Mouse (Mus musculus) heart, embryonic 15.5 days (tissue): ENCODE measurements at regions not wholly inside any gene's neighbourhood (a gene's known extent, or its start where the extent isn't known, plus 50 kb on each side); places are given as distances from the start of the nearest gene placed in this dataset.

Experiments used
- ATAC-seq: fragments of 200-750 bp; cut with Nextera tagmentation; replicated peaks from 2 replicates; pipeline ENCODE4 v1.8.0; 2017; ENCODE audit warnings: low read depth, moderate TSS enrichment; ENCODE audit not compliant: insufficient number of reproducible peaks, insufficient read depth, low FRiP score
- H3K27ac ChIP-seq: fragments of 300-500 bp; sonication (generic); 2 replicates; pipeline ENCODE4 v1.5.1; 2015; ENCODE audit warnings: mild to moderate bottlenecking, inconsistent platforms
- H3K27me3 ChIP-seq: fragments of 300-500 bp; sonication (generic); 2 replicates; pipeline ENCODE4 v1.6.1; 2015; ENCODE audit warnings: inconsistent platforms
- H3K36me3 ChIP-seq: fragments of 300-500 bp; sonication (generic); 2 replicates; pipeline ENCODE4 v1.6.1; 2015; ENCODE audit warnings: mild to moderate bottlenecking, inconsistent platforms
- H3K4me1 ChIP-seq: fragments of 300-500 bp; sonication (generic); replicated peaks from 2 replicates; pipeline ENCODE4 v1.6.1; 2015; ENCODE audit warnings: inconsistent platforms
- H3K4me2 ChIP-seq: fragments of 300-500 bp; sonication (generic); 2 replicates; pipeline ENCODE4 v1.6.1; 2015; ENCODE audit warnings: inconsistent platforms, mild to moderate bottlenecking, moderate library complexity
- H3K4me3 ChIP-seq: fragments of 300-500 bp; sonication (generic); 2 replicates; pipeline ENCODE4 v1.5.1; 2015; ENCODE audit warnings: mild to moderate bottlenecking, inconsistent platforms
- H3K9ac ChIP-seq: fragments of 300-500 bp; sonication (generic); 2 replicates; pipeline ENCODE4 v1.6.1; 2015; ENCODE audit warnings: mild to moderate bottlenecking, inconsistent platforms
- H3K9me3 ChIP-seq: fragments of 300-500 bp; sonication (generic); replicated peaks from 2 replicates; pipeline ENCODE4 v1.6.1; 2016; ENCODE audit warnings: inconsistent platforms
- WGBS: fragments of 180-500 bp; shearing (Covaris S2); methylation state at CpG from one replicate; pipeline ENCODE4 v1.1.7; 2015; ENCODE audit warnings: mixed read lengths; 5-methylcytosine and 5-hydroxymethylcytosine counted together

DNA sequence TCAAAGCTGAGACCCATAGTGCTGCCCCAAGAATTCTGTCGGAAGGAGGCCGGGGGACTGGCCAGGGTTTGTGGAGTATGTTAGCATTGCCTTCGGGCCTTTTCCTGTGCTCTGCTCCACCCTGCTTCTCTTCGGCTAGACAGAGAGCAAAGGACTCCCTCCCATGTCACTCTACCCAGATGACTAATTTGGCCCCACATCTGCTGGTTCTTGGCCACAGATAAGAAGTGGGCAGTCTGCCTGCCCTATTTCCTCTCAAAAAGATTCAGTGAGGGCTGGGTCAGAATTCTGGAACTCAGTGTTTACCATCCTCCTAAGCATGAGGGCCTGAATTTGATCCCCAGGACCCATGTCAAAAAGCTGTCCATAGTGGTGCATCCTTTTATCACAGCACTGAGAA is 78.0 kb downstream of the Inhbb start:
- Histone ChIP-seq H3K36me3 (no peaks in the 10 kb centered on the region), H3K27me3 (no peaks in the 10 kb centered on the region), H3K4me3 (no peak overlapping the region), H3K9me3 (no peaks in the 10 kb centered on the region), H3K27ac (no peak overlapping the region), H3K9ac (no peak overlapping the region), H3K4me1 (peaks cover 8% of the 10 kb centered on the region; the same call in 1 of the 2 replicates), H3K4me2 (no peak overlapping the region)
- WGBS, result 57% methylated on average over 4 of the region's 4 CpGs
- ATAC-seq, result no peak

DNA sequence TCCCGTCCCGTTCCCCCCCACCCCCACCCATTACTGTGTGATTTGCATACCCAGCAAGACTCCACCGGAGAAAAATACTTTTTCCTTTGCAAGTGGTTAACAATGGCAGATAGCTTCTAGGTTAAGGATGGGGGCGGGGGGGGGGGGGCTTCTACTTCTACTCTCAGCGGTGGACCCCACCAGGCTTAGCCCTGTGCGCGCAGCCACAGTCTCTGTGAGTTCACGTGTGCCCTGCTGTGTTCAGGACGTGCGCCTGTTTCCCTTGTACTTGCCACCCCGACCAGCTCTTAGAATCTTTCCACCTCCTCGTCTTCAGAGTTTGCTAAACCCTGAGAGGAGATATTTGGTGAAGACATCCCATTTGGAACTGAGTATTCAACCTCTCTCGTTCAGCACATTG is 86.9 kb downstream of the Inhbb start:
- 40% methylated on average over 13 of the region's 13 CpGs for WGBS
- Histone ChIP-seq H3K9ac (no peak overlapping the region), H3K4me1 (no peaks in the 10 kb centered on the region), H3K4me2 (no peak overlapping the region), H3K27me3 (no peaks in the 10 kb centered on the region), H3K27ac (no peak overlapping the region), H3K4me3 (no peak overlapping the region), H3K36me3 (no peaks in the 10 kb centered on the region), H3K9me3 (no peaks in the 10 kb centered on the region)
- ATAC-seq, result no peak

DNA sequence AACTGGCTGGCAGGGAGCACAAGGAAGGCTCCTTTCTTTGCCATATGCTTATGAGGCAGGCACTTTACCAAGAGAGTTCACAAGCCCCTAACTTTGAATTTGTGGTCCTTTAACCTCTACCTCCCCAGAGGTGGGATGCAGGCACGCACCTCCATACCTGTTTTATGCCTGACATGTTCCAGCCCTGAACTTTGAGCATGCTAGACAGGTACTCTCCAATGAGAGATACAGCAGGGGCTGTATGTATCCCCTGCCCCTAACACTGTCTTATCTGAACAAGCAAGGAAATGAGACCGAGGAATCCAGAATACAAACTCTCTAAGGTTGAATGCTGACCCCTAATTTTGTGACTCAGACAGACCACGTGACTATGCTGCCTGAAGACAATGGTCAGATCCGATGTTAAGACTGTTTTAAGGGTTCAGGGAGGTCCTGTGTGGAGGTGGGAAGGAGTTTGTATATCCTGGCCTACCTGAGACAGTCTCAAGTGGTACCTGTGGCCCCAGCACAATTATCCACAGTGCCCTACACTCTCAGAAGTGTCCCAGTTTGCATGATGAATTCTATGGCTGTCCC is 91.2 kb downstream of the Inhbb start:
- ATAC-seq, result no peak
- H3K9me3 ChIP-seq, result no peaks in the 10 kb centered on the region
- H3K27ac ChIP-seq, result no peak overlapping the region
- H3K36me3 ChIP-seq, result no peaks in the 10 kb centered on the region
- H3K27me3 ChIP-seq, result peaks cover 10% of the 10 kb centered on the region; the same call in 1 of the 2 replicates
- no peak overlapping the region for H3K4me2 ChIP-seq
- WGBS, result 66% methylated on average over 4 of the region's 4 CpGs
- H3K9ac ChIP-seq, result no peak overlapping the region
- H3K4me3 ChIP-seq, result no peak overlapping the region
- H3K4me1 ChIP-seq, result peaks cover 3% of the 10 kb centered on the region; the same call in 1 of the 2 replicates

DNA sequence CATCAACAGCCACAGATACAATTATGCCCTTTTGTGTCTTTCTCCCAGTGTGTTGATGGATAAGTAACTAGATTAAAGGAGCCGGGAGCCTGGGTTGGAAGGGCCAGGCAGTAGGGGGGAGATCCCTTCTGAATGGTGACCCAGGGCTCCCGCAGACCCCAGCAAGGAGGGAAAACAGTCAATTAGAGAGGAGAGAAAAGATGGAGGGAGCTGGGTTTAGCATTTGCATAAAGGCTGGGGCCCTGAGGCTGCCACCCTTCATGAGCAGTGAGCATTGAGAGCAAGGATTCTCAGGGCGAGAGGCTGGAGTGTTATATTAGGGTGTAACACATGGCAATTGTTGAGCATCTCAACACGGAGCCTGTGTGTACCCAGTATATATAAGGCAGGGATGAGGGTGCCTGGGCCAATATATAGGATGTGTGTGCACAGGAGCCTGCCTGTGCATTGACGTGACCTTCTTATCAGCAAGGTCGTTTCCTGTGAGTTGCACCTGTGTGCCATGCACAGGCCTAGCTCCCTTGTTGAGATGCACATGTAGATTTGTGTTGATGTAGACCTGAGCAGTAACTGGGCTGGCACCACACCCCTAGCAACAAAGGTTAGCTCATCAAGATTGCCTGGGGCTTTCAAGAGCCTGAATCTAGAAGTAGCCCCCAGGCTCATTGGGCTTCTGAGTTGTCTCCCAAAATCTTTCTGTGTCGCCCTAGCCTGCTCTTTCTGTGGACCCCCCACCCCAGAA is 92.2 kb downstream of the Inhbb start:
- 52% methylated on average over 7 of the region's 7 CpGs for WGBS
- Histone ChIP-seq H3K36me3 (no peaks in the 10 kb centered on the region), H3K4me2 (no peak overlapping the region), H3K4me1 (peaks cover 3% of the 10 kb centered on the region; the same call in 1 of the 2 replicates), H3K27ac (no peak overlapping the region), H3K9ac (no peak overlapping the region), H3K9me3 (no peaks in the 10 kb centered on the region), H3K27me3 (peaks cover 11% of the 10 kb centered on the region), H3K4me3 (no peak overlapping the region)
- no peak for ATAC-seq

DNA sequence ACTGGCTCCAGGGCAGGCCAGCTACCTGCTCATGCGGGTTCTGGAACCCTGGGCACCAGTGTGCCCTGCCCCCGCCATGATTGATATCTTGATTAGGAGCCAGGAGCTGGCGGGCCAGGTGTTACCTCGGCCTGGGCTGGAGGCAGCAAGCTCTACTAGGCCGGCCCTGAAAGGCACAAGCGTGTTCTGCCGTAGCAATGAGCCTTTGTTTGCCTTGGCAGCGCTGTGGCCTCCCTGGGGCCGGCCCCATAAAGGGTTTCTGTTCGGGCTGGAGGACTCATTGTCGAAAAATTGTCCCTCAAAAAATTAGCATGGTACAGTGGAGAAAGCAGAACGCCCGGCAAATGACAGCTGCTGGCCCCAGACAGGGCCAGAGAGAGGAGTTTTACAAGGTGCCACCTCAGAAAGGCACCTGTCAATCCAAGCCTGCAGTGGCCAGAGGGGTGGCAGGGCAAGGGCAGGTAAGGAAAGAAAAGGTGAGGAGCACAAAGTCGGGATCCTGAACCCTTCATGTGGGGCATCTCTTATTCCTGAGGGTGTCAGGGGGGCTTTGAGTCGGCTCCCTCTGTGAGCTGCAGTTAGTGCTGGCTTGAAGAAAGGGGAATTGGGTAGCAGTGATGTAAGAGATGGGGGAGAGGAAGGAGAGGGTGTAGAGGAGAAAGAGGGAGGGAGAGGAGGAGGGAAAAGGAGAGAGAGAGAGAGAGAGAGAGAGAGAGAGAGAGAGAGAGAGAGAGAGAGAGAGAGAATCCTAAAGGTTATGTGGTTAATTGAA is 92.9 kb downstream of the Inhbb start:
- Histone ChIP-seq H3K4me2 (no peak overlapping the region), H3K4me1 (peaks cover 3% of the 10 kb centered on the region; the same call in 1 of the 2 replicates), H3K36me3 (no peaks in the 10 kb centered on the region), H3K4me3 (no peak overlapping the region), H3K27ac (no peak overlapping the region), H3K9me3 (no peaks in the 10 kb centered on the region), H3K9ac (no peak overlapping the region), H3K27me3 (peaks cover 18% of the 10 kb centered on the region)
- 36% methylated on average over 15 of the region's 15 CpGs for WGBS
- ATAC-seq, result no peak; the same call in 1 of the 2 replicates

DNA sequence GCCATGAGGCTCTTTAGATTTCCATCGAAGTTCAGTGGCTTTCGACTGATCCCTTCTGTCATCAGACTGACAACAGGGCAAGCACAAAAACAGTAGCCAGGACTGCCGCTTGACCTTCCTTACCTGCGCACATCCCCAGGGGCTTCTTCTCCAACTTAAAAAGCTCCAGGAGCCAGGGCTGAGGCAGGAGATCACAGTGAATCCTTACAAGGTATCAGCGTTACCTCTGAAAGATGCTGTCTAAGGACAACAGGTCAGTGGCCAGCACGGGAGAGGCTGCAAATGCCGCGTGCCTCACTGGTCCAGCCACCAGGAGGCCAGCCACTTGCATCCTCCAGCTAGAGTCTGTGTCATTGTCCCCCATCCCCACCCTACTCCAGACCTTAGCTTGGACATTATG is 97.5 kb downstream of the Inhbb start:
- Histone ChIP-seq H3K27me3 (peaks cover 13% of the 10 kb centered on the region), H3K36me3 (no peaks in the 10 kb centered on the region), H3K27ac (no peak overlapping the region), H3K9ac (no peak overlapping the region), H3K4me1 (peaks cover 15% of the 10 kb centered on the region), H3K9me3 (no peaks in the 10 kb centered on the region), H3K4me2 (no peak overlapping the region), H3K4me3 (no peak overlapping the region)
- 71% methylated on average over 8 of the region's 8 CpGs for WGBS
- ATAC-seq, result no peak

DNA sequence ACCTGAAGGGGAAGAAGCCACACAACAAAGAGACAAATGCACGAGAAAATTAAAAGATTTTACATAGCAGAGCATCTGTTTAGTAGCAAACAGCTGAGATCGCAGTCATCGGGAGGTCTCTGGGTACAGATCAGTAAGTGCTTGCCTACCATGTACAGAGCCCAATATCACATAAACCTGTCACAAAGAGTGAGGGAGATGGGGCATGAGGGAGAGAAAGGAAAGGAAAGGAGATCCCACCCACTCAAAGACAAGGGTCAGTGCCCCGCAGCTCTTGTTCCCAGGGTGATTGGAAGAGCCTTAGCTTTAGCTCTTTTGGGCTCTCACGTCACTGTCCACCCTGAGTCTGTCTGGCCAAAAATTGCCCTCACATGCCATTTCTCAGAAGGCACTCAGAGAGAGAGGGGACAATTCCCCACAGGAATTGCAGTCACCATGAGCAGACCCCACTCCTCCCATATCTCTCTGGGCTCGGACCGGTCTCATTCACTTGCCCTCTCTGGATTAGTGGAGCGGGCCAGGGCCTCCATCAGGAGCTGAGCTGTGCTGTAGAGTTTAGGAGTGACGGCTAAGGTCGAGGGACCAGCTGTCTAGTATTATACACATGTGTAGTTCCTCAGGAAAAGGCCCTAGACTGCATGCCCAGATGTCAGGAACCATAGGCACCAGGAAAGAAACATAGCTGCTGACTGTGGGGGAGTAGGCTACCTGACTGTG is 99.6 kb downstream of the Inhbb start:
- Histone ChIP-seq H3K27ac (peak overlapping the region; percentile 6; the same call in 1 of the 2 replicates), H3K9me3 (no peaks in the 10 kb centered on the region), H3K4me3 (no peak overlapping the region), H3K36me3 (no peaks in the 10 kb centered on the region), H3K9ac (no peak overlapping the region), H3K4me1 (peaks cover 11% of the 10 kb centered on the region), H3K4me2 (no peak overlapping the region), H3K27me3 (peaks cover 8% of the 10 kb centered on the region)
- ATAC-seq, result no peak
- 78% methylated on average over 10 of the region's 10 CpGs for WGBS

DNA sequence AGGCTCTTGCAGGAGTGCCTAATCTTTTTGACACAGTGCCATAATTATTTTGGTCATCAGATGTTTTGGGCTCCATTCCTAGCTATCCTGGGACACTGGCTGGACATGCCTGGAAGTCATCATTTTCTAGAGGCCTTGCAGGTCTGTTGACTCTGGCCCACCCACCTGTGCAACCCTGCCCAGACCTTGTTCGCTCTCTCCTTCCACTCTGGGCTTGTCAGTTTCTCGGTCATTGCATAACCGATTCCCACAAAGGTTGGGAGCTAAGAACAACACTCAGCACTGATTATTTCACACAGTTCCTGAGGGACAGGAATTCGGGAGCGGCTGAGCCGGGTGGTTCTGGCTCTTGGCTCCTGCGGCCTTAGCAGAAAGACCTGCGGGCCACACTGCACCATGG is 100.2 kb downstream of the Inhbb start:
- Histone ChIP-seq H3K4me1 (peaks cover 11% of the 10 kb centered on the region), H3K27me3 (peaks cover 8% of the 10 kb centered on the region), H3K4me2 (no peak overlapping the region), H3K4me3 (no peak overlapping the region), H3K9ac (no peak overlapping the region), H3K9me3 (no peaks in the 10 kb centered on the region), H3K36me3 (no peaks in the 10 kb centered on the region), H3K27ac (peak overlapping the region; percentile 6; the same call in 1 of the 2 replicates)
- 56% methylated on average over 8 of the region's 8 CpGs for WGBS
- peak; percentile 59; the same call in 1 of the 2 replicates for ATAC-seq

DNA sequence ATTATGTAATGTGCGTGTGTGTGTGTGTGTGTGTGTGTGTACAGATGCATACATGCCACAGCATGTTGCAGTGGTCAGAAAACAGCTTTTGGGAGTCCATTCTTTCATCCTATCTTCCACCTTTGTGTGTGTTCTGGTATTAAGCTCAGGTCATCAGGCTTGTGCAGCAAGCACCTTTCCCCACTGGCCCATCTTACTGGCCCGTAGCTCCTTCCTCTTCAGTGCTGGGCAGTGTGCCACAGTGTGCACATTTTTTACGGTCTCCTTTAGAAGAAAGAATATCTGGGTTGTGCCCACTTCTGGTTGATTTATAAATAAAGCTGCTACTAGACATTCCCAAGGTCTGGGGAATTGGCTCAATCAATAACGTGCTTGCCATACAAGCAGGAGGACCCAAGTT is 105.0 kb downstream of the Inhbb start:
- peaks cover 8% of the 10 kb centered on the region for H3K4me1 ChIP-seq
- ATAC-seq, result no peak
- H3K27me3 ChIP-seq, result no peaks in the 10 kb centered on the region
- no peaks in the 10 kb centered on the region for H3K9me3 ChIP-seq
- H3K4me3 ChIP-seq, result no peak overlapping the region
- 80% methylated on average over 4 of the region's 4 CpGs for WGBS
- no peak overlapping the region for H3K9ac ChIP-seq
- no peak overlapping the region for H3K4me2 ChIP-seq
- H3K36me3 ChIP-seq, result no peaks in the 10 kb centered on the region
- H3K27ac ChIP-seq, result no peak overlapping the region

DNA sequence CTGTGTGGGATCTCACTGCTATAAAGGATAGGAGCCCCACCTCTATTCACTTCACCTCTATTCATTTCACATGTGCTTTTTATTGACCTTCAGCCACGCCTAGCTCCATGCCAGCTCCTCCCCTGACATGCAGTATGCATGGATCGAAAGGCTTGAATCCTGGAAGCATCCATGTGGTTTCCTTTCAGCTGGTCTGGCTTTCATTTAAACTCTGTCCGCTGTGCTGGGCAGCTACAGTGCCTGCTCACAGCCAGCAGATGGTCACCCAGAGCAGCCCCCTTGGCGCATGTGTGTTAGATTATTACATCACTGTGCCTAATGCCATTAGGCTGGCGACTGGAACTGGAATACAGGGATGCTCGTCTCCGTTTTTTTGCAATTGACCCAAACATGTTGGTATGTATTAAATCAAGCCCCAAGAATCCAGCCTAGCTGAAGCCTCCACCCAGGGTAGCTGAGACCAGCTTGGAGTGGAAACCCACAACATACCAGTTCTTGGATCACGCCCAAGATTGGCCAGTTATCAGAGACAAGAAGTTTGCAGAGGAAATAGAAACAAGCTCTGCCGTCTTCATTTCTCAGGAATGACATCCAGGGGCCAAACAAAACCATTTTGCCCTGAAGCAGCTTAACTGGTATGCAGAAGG is 113.2 kb downstream of the Inhbb start:
- H3K9me3 ChIP-seq, result no peaks in the 10 kb centered on the region
- 55% methylated on average over 9 of the region's 9 CpGs for WGBS
- peaks cover 9% of the 10 kb centered on the region for H3K4me1 ChIP-seq
- H3K27me3 ChIP-seq, result no peaks in the 10 kb centered on the region
- peak; percentile 64; the same call in 1 of the 2 replicates for ATAC-seq
- no peak overlapping the region for H3K9ac ChIP-seq
- no peak overlapping the region for H3K4me2 ChIP-seq
- no peak overlapping the region for H3K4me3 ChIP-seq
- no peaks in the 10 kb centered on the region for H3K36me3 ChIP-seq
- peak overlapping the region; percentile 7; the same call in 1 of the 2 replicates for H3K27ac ChIP-seq
